Mouse (Mus musculus) intestine, postnatal 0 days (tissue): ENCODE measurements around the gene Mcoln2. TPM values are rescaled to one million over a fixed set of nuclear protein-coding genes. Genes with fewer than 3 reads are reported as not detected.
A peak's percentile ranks its signal among the peaks of the same experiment; 100 is the strongest.

Experiments used
- ATAC-seq: fragments of 200-750 bp; cut with Nextera tagmentation; 2 replicates; pipeline ENCODE4 v1.8.0; 2017; ENCODE audit warnings: mild to moderate bottlenecking, moderate TSS enrichment, moderate library complexity
- H3K27ac ChIP-seq: fragments of 300-500 bp; sonication (generic); 2 replicates; pipeline ENCODE4 v1.5.1; 2014; ENCODE audit warnings: mild to moderate bottlenecking, low read depth, low read length, moderate library complexity
- H3K27me3 ChIP-seq: fragments of 300-500 bp; sonication (generic); replicated peaks from 2 replicates; pipeline ENCODE4 v1.6.1; 2014; ENCODE audit warnings: low read length, mixed read lengths; ENCODE audit not compliant: control insufficient read depth, insufficient read depth
- H3K36me3 ChIP-seq: fragments of 300-500 bp; sonication (generic); 2 replicates; pipeline ENCODE4 v1.6.1; 2014; ENCODE audit warnings: mild to moderate bottlenecking, moderate library complexity; ENCODE audit not compliant: control insufficient read depth, insufficient read depth
- H3K4me1 ChIP-seq: fragments of 300-500 bp; sonication (generic); replicated peaks from 2 replicates; pipeline ENCODE4 v1.6.1; 2014; ENCODE audit warnings: antibody characterized with exemption, low read length, mixed read lengths; ENCODE audit not compliant: control insufficient read depth, insufficient read depth
- H3K4me2 ChIP-seq: fragments of 300-500 bp; sonication (generic); replicated peaks from 2 replicates; pipeline ENCODE4 v1.6.1; 2014; ENCODE audit warnings: low read depth, mild to moderate bottlenecking, moderate library complexity
- H3K4me3 ChIP-seq: fragments of 300-500 bp; sonication (generic); 2 replicates; pipeline ENCODE4 v1.5.1; 2014; ENCODE audit warnings: low read depth, low read length
- H3K9ac ChIP-seq: fragments of 300-500 bp; sonication (generic); 2 replicates; pipeline ENCODE4 v1.6.1; 2014; ENCODE audit warnings: mild to moderate bottlenecking, low read depth, low read length
- H3K9me3 ChIP-seq: fragments of 300-500 bp; sonication (generic); 2 replicates; pipeline ENCODE4 v1.6.1; 2016; ENCODE audit warnings: mixed run types; ENCODE audit not compliant: control insufficient read depth
- CTCF ChIP-seq: sonication (generic); IDR thresholded peaks from 2 replicates; pipeline ENCODE4 v1.5.1; 2016; ENCODE audit warnings: low read depth, mild to moderate bottlenecking, control low read depth, antibody characterized with exemption, moderate library complexity
- WGBS: fragments of 180-500 bp; shearing (Covaris S2); extraction: QIAGEN DNeasy Blood & Tissue Kit; methylation state at CpG from one replicate; pipeline ENCODE4 v1.1.7; 2014; 5-methylcytosine and 5-hydroxymethylcytosine counted together
- polyA plus RNA-seq: library from polyadenylated mRNA; unstranded; fragments of >200 nt; fragmentation: Nextera tagmentation; extraction: Ambion mirVana; gene quantifications from 2 replicates; pipeline ENCODE4 v1.2.1, GENCODE M21; 2015

Gene Mcoln2
- polyA plus RNA-seq, result 6.4 TPM in 2 replicates

DNA sequence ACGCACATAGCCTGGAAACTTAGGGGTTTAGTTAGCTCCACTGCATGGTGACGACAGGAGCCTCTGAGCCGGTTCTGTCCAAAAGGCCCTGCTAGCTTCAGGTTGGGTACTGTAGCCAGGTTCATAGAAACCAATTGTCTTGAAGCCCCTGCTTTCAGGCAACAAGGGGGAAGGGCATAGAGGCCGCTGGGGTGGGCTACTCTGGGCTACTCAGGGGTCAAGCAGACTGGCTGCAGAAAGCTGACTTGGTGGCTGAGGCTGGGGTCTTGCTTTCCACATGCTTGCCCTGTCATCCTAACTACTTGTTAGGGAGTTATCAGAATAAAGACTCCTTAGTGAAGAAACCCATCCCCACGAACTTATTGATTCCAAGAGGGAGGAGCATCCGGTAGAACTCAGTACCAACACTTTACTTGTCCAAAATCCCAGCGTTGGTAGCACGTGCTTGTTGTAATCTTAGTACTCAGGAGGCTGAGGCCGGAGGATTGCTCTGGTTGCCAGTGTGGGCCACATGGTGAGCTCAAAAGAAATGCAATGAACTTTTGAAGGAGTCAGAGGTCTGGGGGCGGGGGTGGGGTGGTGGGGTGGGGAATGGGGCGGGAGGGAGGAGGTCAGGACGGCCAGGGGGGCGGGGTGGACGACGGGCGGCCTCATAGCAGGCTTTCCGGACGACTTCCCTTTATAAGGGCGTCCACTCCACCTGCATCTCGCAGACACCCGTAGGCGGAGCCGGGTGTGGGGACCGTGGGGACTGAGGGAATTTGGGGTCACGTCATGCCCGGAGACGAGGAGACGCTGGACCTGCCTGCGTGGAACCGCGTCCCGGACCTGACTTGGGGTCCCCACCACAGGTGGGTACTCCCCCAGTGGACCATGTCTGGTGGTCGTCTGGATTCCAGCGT, at the start of gene Mcoln2:
TSS of gene Mcoln2 (plus strand) at position 678 of the 902 bp plus-strand sequence.
- WGBS, result 12% methylated on average over 33 of the region's 34 CpGs
- peak within 1 kb of the TSS; percentile 91 for H3K4me2 ChIP-seq
- H3K9me3 ChIP-seq, result no peaks in the 10 kb centered on the region
- peak within 1 kb of the TSS; percentile 68 for H3K27ac ChIP-seq
- H3K36me3 ChIP-seq, result no peaks in the 10 kb centered on the region
- H3K27me3 ChIP-seq, result no peaks in the 10 kb centered on the region
- H3K9ac ChIP-seq, result peak within 1 kb of the TSS; percentile 46
- no peaks in the 10 kb centered on the region for H3K4me1 ChIP-seq
- peak within 1 kb of the TSS; percentile 51 for H3K4me3 ChIP-seq
- peak; percentile 52; the same call in 1 of the 2 replicates for ATAC-seq
- no peak for TF ChIP-seq CTCF

DNA sequence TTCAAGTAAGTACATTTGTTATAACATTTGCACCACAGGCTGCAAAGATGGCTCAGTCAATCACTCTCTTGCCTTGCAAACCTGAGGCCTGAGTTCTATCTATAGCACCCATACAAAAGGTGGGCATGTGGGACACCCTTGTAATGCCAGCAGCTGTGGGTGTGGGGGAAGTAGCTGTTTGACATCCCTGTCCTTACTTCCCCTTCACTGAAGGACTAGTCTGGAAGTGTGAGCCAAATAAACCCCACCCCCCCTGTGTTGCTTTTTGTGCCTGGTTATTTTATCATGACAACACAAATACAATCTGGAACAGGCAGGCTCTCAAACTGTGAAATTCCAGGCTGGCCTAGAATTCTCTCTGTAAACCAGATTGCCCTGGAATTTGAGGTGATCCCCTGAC, 49.7 kb upstream of the Mcoln2 start:
- H3K4me2 ChIP-seq, result no peak overlapping the region
- H3K9me3 ChIP-seq, result 0 out of 2 replicates have a peak, but pooled peaks cover 5% of the 10 kb centered on the region
- H3K4me3 ChIP-seq, result no peak overlapping the region
- no peak for TF ChIP-seq CTCF
- H3K4me1 ChIP-seq, result no peaks in the 10 kb centered on the region
- H3K27ac ChIP-seq, result no peak overlapping the region
- no peak overlapping the region for H3K9ac ChIP-seq
- H3K36me3 ChIP-seq, result no peaks in the 10 kb centered on the region
- no peaks in the 10 kb centered on the region for H3K27me3 ChIP-seq
- no peak for ATAC-seq

DNA sequence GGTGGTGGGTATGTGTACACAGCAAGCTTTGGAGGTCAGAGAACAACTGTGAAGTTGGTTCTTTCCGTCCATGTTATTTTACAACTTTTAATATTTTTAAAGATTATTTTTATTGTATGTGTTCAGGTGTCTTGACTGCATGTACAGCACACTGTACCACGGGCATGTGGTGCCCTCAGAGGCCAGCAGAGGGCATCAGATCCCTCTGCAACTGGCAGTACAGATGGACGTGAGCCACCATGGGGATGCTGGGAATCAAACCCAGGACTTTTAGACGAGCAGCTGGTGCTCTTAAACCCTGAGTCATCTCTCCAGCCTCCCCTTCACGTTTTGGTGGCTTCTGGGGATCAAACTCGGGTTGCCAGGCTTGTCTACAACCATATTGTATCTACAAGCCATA, 47.6 kb upstream of the Mcoln2 start:
- Histone ChIP-seq H3K9me3 (0 out of 2 replicates have a peak, but pooled peaks cover 5% of the 10 kb centered on the region), H3K4me2 (no peak overlapping the region), H3K27ac (no peak overlapping the region), H3K36me3 (no peaks in the 10 kb centered on the region), H3K4me1 (no peaks in the 10 kb centered on the region), H3K9ac (no peak overlapping the region), H3K4me3 (no peak overlapping the region), H3K27me3 (0 out of 2 replicates have a peak, but pooled peaks cover 4% of the 10 kb centered on the region)
- 63% methylated on average over 6 of the region's 6 CpGs for WGBS
- peak; percentile 54 for TF ChIP-seq CTCF
- ATAC-seq, result no peak

DNA sequence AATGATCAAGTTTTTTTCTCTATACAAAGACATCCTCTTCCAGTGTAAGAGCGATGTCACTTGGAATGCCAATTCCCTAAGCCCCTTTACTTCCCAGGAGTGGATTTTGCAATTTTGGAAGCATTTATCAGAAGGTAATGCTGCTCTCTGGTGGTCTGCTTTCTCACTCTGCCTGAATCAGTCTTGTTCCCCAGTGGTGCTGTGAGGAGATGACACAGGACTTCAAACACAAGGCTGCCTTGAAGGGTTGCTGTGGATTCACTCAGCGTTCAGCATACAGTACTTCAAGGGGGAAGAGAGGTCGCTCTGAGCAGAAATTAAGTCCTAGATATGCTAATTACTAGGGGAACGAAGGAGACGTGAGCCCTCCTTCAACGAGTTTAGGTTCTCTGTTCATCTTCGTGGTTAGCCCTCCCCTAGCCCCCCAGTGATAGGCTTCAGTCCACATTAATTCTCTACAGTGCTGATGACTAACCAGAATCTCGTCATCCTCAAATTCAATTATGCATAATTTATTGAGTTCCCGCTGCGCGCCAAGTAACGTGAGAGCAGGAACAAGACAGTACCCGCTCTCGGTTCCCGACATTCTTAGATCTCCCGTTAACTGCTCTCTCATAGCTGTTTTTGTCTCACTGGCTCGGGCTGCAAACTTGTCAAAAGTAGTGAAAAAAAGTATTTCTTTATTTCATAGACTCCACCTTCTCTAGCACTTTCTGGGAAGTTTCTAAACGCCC, 42.4 kb upstream of the Mcoln2 start:
- Histone ChIP-seq H3K27me3 (0 out of 2 replicates have a peak, but pooled peaks cover 7% of the 10 kb centered on the region), H3K27ac (no peak overlapping the region), H3K9ac (no peak overlapping the region), H3K4me2 (peak overlapping the region; percentile 66), H3K4me3 (peak overlapping the region; percentile 31), H3K36me3 (no peaks in the 10 kb centered on the region), H3K9me3 (0 out of 2 replicates have a peak, but pooled peaks cover 5% of the 10 kb centered on the region), H3K4me1 (no peaks in the 10 kb centered on the region)
- ATAC-seq, result peak; percentile 60
- 5% methylated on average over 18 of the region's 18 CpGs for WGBS
- TF ChIP-seq CTCF, result peak; percentile 57

DNA sequence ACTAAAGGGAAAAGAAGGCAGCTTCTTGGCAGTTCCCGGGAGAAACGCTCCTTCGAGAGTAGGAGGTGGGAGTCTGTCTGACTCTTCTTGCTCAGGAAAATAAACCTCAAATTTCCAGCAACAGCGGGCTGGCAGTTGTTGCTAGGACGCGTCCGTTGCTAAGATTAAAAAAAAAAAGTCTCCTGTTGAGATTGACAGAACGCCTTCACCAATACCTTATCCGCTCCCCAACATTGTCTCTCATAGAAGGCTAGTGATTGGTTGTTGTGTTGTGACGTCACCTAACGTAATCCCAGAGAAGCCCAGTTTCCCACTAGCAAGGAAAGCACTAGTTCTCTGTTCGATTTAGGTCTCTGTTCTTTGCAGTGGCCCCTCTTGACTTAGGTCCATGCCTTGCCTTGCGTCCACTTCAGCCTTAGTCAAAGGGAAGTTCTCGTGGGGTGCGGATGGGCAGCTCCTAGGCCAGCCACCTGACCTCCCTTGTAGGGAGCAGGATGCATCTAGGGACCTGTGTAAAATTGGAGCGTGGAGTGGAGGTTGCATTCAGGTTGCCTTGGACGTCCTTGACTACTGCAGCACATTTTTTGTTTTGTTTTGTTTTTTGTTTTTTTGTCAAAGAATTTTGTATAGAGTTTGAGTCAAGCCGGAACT, 41.6 kb upstream of the Mcoln2 start, which contains the start of gene Wdr63:
TSS of gene Wdr63 (minus strand) at position 210 of the 651 bp plus-strand sequence.
- Histone ChIP-seq H3K9me3 (0 out of 2 replicates have a peak, but pooled peaks cover 5% of the 10 kb centered on the region), H3K27me3 (0 out of 2 replicates have a peak, but pooled peaks cover 7% of the 10 kb centered on the region), H3K4me1 (no peaks in the 10 kb centered on the region), H3K9ac (no peak within 1 kb of the TSS), H3K36me3 (no peaks in the 10 kb centered on the region), H3K27ac (no peak within 1 kb of the TSS), H3K4me2 (peak within 1 kb of the TSS; percentile 66), H3K4me3 (peak within 1 kb of the TSS; percentile 31)
- TF ChIP-seq CTCF, result no peak
- WGBS, result 14% methylated on average over 18 of the region's 18 CpGs
- ATAC-seq, result peak; percentile 91
